Mouse (Mus musculus) lung, postnatal 36 days (tissue): ENCODE results near the gene Sprr2a1.
"Not testable (repeated sequence)": the region's sequence is repeated elsewhere in the genome, so short reads cannot be mapped to it uniquely, and the experiment has no call there.

Experiments used
- DNase-seq: peaks from one replicate; pipeline ENCODE4 v3.0.0; 2022; ENCODE audit warnings: mixed read lengths

Sprr2a1 gene

GRCm38 (mm10) chr3:92215569-92215968 is at the start of gene Sprr2a1, which contains the start of gene Sprr2a2:
TSS of gene Sprr2a1 (plus strand) at chr3:92215799.
TSS of gene Sprr2a2 (plus strand) at chr3:92215920.
- DNase-seq = not testable (repeated sequence)

- DNase-seq = no peak
Measured at GRCm38 (mm10) chr3:92169847-92170246, 45.8 kb upstream of the Sprr2a1 start.

- no peak for DNase-seq
Measured at GRCm38 (mm10) chr3:92176880-92177279, 38.7 kb upstream of the Sprr2a1 start.

- DNase-seq = no peak
Measured at GRCm38 (mm10) chr3:92195512-92196200, 19.9 kb upstream of the Sprr2a1 start.

- not testable (repeated sequence) for DNase-seq
Measured at GRCm38 (mm10) chr3:92211133-92211925, 4.3 kb upstream of the Sprr2a1 start.

GRCm38 (mm10) chr3:92212059-92212458 is 3.5 kb upstream of the Sprr2a1 start:
- not testable (repeated sequence) for DNase-seq

- not testable (repeated sequence) for DNase-seq
Measured at GRCm38 (mm10) chr3:92213651-92214050, 1.9 kb upstream of the Sprr2a1 start.

GRCm38 (mm10) chr3:92219031-92219430 is 3.4 kb downstream of the Sprr2a1 start:
- DNase-seq = not testable (repeated sequence)

- not testable (repeated sequence) for DNase-seq
Measured at GRCm38 (mm10) chr3:92223708-92224107, 8.1 kb downstream of the Sprr2a1 start.

GRCm38 (mm10) chr3:92227410-92227809 is 11.8 kb downstream of the Sprr2a1 start:
- not testable (repeated sequence) for DNase-seq

GRCm38 (mm10) chr3:92236463-92237189 is 21.0 kb downstream of the Sprr2a1 start:
- DNase-seq = not testable (repeated sequence)

GRCm38 (mm10) chr3:92238736-92239135 is 23.1 kb downstream of the Sprr2a1 start:
- DNase-seq = not testable (repeated sequence)

GRCm38 (mm10) chr3:92239197-92239596 is 23.6 kb downstream of the Sprr2a1 start:
- DNase-seq = not testable (repeated sequence)

GRCm38 (mm10) chr3:92244833-92245232 is 29.2 kb downstream of the Sprr2a1 start:
- DNase-seq = not testable (repeated sequence)

- not testable (repeated sequence) for DNase-seq
Measured at GRCm38 (mm10) chr3:92246245-92246644, 30.6 kb downstream of the Sprr2a1 start.

GRCm38 (mm10) chr3:92248494-92248893 is 32.9 kb downstream of the Sprr2a1 start:
- not testable (repeated sequence) for DNase-seq

- DNase-seq = not testable (repeated sequence)
Measured at GRCm38 (mm10) chr3:92250450-92250849, 34.9 kb downstream of the Sprr2a1 start.

GRCm38 (mm10) chr3:92253860-92254259 is 38.3 kb downstream of the Sprr2a1 start:
- not testable (repeated sequence) for DNase-seq

GRCm38 (mm10) chr3:92258526-92258925 is 42.9 kb downstream of the Sprr2a1 start:
- DNase-seq = not testable (repeated sequence)

- not testable (repeated sequence) for DNase-seq
Measured at GRCm38 (mm10) chr3:92263462-92263861, 47.9 kb downstream of the Sprr2a1 start.
